Mouse (Mus musculus): ENCODE measurements around the gene Rab12.

GRCm38 (mm10) chr17:66447007-66447312 lies 72.6 kb downstream of the Rab12 start:
- TF ChIP-seq EP300 (IDR thresholded peaks at IDR 0.05; ENCODE audit: low read depth): no peak
- no peak for TF ChIP-seq CTCF (IDR thresholded peaks at IDR 0.05; ENCODE audit: low read depth)

Measured in heart, postnatal 0 days (tissue).